Mouse (Mus musculus): Measurements from ENCODE around the gene Aplp1.
A peak's percentile ranks its signal among the peaks of the same experiment; 100 is the strongest.
"Not testable (repeated sequence)": the region's sequence is repeated elsewhere in the genome, so short reads cannot be mapped to it uniquely, and the experiment has no call there.

The Aplp1 gene

DNA sequence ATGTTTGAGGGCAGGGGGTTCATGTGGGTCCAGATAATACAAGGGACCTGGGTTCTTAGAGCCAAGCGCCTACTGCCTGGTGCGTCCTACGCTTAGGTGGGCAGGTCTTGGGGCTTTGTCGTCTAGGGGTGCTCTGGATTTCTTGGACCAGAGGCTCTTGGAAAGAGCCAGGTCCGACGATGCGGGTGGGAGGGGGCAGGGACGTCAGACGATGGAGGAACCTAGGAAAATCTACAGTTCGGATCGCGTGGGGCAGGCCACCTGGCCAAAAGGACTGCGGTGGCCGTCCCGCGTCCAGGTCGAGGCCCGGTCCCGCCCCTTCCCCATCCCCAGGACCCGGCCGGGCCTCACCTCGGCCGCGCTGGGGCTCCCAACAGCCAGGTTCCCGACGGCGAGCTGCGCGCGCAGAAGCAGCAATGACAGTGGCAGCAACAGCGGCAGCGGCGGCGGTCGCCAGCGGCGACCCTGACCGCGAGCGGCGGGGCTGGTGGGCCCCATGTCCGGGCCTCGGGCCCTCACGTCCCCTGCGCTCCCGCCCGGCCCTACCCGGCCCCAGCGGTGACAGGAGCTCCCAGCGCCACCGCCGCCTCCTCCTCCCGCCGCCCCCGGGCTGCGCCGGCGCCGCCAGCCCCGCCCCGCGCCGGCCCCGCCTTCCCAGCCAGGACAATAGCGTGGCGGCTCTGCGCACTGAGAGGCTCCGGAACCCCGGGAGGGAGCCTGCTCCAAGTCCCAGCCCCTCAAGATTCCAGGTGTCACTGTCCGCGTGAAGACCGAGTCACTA, at the start of gene Aplp1:
TSS of gene Aplp1 (minus strand) at position 565 of the 781 bp plus-strand sequence.
- peak in 1 of 2 experiments; percentile 53 for DNase-seq

DNA sequence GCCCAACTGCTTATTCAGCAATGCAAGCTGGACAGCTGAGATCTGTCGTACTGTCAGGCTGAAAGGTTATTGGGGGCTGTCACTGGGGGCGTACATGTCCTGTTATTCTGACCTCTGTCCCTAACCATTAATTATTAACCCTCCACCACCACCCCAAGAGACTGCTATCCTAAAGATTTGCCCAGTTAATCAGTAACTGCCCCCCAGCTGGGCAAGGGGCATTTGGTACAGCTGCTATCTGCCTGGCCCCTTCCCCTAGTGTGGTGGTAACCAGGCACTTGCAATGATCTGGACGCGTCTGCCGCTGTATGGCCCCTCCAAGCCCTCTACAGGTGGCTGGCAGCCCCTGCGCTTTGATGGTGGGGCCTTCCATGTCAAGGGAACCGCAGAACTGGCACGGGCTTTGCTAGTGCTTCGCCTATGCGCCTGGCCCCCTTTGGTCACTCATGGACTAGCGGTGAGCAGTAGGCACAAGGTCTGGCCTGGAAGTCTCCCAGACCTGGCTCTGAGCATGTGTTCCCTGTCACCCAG, 48.1 kb upstream of the Aplp1 start, which contains the start of gene Prodh2:
TSS of gene Prodh2 (plus strand) at position 222 of the 531 bp plus-strand sequence.
- no peak for DNase-seq

DNA sequence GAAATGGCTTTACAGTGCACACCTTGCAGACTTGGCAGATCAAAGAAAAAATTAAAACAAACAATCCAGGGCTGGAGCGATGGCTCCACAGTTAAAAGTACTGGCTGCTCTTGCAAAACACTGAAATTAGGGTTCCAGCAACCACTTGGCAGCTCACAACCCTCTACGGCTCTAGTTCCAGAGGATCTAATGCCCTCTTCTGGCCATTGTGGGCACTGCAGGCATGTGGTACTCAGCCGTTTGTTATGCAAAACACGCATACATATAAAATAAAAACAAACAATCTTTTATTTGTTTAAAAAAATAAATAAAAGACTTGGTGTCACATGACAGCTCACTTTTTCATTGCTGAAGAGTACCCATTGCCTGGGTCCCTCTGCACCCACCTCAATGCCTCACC, 47.4 kb upstream of the Aplp1 start:
- DNase-seq, result peak; percentile 38 to 79

DNA sequence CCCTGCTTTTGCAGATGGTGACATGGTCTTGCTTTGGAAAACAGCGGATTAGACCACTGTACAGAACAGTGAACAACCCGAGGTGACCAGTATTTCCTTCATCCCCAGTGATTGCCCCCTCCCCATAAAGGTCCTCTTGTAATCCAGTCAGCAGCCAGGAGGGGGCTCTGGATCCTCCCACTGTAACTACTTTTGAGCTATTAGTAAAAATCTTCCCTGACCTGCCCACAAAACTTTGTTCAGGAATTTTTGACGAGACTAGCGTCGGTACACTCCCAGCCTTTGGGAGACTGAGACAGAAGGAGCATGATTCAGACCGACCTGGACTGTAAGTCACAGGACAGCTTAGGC, 45.6 kb upstream of the Aplp1 start:
- no peak for DNase-seq

DNA sequence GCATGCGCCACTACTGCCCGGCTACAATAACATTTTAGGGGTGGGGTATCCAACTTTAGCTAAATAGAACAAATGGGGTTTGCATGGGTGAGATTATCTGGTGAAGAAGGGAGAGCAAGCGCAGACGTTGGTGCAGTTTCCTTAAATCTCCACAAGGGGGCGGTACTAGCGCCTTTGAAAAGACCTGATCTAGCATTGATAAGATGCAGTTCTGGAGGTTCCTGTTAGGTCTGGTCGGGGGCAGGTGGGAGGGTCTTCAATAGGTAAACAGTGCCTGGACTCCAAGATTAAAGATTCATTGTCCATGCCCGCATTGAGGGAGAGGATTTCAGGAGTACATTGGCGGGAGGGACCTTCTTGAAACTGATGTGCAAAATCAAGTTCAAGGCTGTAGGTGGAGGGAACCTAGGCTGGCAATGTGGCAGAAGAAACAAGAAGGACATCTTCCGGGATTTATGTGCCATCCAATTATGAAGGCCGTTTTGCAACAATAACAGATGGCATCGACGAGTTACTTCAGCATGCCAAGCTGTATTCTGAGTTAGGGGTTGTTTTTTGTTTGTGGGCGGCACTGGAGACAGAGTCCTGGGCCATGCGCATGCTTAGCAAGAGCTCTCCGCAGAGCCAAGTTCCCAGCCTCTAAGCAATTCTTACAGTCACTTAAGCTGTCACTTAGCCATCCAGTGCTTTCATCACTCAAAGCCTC, 45.1 kb upstream of the Aplp1 start:
- DNase-seq, result peak in 1 of 2 experiments; percentile 31

DNA sequence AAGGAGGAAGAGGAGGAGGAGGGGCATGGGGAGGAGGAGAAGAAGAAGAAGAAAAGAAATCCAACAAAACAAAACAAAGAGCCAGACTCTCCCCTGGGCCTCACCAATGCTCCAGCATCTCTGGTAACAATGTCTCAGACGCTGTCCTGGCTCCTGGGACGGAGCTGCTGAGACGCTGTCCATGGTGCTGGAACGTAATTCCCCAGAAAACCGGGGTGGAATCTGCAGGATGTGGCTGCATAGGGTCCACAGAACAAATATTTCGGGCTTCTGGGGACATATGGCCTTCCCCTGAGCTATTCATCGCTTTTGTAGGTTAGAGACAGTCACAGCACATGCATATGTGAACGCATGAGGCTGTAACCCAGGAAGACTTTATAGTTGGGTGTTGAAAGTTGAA, 38.9 kb upstream of the Aplp1 start:
- no peak for DNase-seq

DNA sequence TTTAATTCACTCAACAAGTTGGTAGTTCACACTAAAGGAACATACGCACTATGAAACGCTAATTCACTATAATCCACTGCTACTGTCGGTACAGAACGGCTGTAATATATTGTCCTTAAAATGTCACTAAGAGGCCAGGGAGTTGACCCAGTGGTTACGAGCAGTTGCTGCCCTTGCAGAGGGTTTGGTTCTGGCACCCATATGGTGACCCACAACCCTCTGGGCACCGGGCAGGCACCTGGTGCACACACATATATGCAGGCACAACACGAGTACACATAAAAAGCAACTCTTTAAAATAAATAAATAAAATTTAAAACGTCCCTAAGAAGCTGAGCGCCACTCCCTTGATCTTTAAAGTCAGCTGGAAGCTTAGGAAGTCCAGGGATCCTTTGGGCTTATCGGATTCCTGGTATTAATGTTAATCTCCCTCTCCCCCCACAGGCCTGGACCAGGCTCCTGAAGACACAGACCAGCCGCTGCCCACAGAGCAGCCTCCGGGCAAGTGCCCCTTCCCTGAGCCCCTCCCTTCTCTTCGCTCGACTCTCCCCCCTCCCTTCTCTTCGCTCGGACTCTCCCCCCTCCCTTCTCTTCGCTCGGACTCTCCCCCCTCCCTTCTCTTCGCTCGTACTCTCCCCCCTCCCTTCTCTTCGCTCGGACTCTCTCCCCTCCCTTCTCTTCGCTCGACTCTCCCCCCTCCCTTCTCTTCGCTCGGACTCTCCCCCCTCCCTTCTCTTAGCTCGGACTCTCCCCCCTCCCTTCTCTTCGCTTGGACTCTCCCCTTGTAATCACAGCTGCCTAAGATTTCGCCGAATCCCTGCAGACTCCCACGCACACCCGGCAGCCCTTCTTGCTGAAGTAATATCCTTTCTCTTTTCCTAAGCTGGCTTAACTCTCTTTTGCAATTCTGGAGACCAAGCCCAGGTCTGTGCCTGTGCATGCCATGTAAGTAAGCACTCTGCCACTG, 32.4 kb upstream of the Aplp1 start:
- DNase-seq, result no peak

DNA sequence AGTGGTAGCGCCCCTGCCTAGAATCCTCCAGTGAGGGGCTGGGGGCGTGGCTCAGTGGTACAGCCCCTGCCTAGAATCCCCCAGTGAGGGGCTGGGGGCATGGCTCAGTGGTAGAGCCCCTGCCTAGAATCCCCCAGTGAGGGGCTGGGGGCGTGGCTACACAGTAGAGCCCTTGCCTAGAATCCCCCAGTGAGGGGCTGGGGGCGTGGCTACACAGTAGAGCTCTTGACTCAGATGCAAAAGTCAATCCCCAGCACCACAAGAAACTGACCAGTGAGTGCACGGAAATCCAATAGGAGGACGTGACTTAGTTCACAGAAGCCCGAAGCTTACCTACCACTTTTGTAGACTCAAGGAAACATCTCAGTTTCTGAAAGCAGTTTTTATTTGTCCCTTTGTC, 30.8 kb upstream of the Aplp1 start:
- DNase-seq, result not testable (repeated sequence)

DNA sequence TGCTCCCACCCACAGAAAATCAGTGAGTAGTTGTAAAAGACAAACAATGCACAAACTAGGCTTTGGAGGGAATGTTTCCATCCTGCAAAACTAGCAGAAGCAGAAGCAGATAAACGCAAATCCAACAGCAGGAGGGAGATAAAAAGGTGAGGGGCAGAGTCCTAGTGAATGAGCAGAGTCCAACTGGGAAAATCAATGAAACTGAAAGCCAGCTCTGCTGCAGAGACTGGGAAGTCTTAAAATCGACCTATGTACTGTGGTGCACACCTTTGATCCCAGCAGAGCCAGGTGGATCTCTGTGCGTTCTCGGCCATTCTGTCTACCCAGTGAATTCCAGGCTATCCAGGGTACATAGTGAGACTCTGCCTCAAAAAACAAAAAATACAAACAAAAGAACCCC, 29.7 kb upstream of the Aplp1 start:
- no peak for DNase-seq

DNA sequence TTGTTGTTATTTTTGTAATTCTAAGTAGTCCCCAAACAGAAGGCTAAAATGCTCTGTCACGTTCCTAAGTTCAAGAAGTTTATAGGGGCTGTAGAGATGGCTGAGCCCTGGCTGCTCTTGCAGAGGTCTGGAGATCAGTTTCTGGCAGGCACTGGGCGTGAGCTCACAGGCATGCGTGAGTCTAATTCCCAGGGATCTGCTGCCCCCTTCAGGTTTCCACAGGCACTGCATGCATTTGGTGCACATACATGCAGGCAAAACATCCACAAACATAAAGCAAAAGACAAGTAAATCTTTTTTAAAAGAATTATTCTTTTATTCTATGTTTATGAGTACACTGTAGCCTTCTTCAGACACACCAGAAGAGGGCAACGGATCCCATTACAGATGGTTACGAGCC, 27.1 kb upstream of the Aplp1 start:
- peak in 1 of 2 experiments; percentile 29 for DNase-seq

DNA sequence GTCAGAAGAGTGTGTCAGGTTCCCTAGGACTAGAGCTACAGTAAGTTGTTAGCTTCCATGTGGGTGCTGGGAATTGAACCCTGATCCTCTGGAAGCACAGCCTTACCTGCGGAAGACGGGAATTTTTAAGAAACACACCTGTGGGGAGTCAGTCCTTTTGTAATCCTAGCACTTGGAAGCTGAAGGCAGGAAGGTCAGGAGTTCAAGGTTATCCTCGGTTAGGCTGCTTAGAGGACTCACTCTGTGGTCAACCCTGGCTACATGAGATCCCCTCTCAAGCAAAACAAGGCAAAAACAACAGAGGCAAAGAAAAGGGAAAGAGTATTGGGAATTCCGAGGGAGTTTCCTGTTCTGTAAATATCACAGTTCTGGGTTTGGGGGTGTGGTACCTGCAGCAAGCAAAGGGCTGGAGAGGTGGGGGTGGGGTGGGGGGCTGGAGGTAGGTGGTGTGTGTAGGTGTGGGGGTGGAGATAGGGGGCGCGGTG, 19.5 kb upstream of the Aplp1 start:
- no peak for DNase-seq

DNA sequence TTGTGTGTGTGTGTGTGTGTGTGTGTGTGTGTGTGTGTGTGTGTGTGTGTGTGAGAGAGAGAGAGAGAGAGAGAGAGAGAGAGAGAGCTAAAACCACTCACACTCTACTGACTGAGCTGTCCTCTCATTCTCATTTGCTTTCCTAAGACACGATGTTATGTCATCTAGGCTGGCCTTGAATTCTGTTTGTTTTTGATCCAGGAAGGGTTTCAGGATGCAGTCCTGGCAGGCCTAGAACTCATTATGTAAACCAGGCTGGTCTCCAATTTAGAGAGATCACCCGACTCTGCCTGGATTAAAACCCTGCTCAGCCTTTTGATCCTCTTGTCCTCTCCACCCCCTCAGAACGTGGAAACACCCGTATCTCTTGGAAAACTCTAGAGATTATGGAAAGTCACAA, 18.7 kb upstream of the Aplp1 start:
- no peak for DNase-seq

DNA sequence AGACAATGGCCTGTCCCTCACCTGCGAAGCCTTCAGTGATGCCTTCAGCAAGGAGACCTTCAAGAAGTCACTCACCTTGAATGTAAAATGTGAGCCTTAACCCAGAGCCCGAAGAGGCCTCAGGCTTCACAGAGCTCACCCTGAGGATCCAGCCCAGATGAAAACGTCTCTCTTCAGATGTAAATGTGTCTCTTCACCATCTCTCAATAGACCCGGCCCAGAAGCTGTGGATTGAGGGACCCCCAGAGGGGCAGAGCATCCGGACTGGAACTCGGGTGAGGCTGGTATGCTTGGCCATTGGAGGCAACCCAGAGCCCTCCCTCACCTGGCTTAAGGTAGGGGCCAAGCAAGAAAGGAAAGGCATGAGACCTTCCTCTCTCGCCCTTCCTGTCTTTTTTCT, 18.2 kb upstream of the Aplp1 start:
- DNase-seq, result no peak

DNA sequence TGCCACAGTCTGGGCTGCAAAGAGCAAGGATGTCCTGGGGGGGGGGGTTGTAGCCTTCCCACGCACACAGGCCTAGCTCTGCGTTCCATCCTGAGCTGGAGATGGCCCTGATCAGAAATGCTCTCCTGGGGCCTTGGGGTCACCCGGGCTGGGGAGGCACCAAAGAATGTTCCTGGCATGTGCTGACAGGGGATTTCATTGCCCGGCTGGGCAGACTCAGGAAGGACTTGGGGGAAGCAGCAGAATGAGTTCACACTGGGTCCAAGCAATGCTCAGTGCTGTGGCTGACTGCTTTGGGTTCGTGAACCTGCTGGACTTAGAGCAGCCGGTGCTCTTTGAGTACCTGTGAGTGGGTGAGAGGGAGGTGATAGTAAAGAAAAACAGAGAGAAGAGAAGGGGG, 14.1 kb upstream of the Aplp1 start:
- DNase-seq, result no peak

DNA sequence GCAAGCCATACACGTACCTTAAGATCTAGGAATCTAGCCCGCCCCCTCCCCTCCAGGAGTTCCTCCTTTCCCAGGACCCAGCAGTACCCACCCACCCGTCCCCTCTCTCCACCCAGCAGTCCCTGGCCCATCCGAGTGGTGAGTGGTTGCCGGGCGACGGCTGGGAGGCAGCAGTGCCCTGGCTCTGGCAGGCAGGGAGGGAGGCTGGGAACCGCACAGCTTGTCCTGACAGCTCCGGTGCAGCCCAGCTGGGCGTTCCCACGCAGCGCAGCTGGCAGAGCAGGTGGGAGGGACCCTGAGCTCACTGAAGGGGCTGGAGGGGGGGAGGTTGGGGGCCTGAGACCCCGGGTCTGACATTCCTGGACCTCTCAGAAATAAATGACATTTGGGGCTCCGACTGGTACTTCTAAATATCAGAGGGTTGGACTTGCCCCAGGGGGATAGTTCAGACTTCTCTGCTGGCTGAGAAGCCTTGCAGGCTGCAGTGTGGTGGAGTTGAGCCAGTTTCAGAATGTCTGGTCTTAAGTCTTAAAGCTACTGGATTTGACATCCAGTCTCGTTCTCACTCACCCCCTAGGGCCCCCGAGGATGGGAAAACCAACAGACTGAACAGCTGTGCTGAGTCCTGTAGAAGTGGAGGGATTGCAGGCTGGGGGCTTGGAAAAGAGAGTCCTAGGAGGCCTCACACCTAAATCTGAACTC, 12.4 kb upstream of the Aplp1 start, which contains the start of the genes Kirrel2 and Nphs1:
TSS of gene Kirrel2 (minus strand) at position 62 of the 702 bp plus-strand sequence.
TSS of gene Nphs1 (plus strand) at position 687 of the 702 bp plus-strand sequence.
- no peak for DNase-seq

DNA sequence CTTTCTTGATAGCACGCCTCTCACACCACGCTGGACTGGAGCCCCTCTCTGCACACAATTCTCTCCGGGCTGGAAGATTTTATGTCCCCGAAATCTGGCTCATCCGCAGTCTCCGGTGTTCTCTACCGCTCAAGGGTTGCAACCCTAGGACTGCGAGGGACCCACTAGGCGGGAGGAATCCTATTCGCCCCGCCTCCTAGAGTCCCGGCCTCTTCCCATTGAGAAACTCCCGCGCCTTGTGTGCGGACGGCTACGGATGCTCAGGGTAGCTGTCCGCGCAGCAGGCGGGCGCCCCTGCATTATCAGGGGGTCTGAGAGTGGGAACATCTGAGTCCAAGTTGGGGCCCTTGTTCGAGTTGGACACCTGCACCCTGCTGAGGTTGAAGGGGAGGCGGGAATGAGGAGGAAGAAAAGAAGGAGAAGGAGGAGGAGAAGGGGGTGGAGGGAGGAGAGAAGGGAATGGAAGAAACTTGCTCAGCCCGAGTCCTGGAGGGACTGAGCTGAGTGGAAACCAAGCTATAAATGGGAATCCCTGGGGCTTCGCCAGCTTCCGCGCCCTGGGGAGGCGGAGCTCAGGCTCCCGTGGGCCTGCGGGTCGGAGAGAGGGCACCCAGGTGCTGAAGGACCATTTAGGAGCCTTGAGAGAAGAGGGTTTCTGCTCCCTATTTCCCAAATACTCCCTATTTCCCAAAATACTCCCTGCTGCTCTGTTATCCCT, 11.7 kb upstream of the Aplp1 start:
- DNase-seq, result no peak

DNA sequence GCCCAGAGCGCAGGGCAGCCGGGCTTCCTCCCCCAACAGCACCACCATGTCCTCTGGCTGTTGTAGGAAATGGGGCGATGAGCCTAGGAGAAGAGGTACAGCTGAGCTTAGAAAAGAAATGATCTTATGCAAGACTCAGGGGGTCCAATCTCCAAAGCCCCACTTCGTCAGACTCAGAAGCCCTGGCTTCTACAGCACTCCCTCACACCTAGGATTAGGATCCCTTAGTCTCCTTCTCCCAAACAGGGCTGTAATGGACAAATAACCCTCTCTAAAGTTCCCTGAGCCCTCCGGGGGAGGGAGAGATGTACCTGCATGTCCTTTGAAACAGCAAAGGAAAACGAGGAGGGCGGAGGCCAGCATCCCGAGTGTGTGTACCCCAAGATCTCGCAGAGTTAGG, 11.2 kb upstream of the Aplp1 start:
- DNase-seq, result no peak

DNA sequence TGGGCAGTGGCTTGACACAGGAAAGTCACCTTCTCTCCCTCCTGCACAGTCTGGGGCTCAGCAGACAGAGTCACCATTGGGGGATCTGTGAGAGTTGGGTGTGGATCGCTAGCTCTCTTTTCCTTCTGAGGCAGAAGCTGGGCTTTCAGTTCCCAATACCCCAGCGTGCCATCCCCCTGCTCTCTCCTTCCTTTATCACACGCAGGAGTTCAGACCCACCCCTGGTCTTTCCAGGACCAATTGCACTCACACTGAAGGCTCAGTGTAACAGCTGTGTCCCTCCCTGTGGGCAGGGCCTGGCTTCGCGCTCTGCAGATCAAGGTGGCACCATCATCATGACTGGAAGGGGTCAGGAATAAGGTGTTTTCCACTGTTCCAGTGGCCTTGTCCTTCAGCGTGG, 8.9 kb upstream of the Aplp1 start:
- DNase-seq, result no peak

DNA sequence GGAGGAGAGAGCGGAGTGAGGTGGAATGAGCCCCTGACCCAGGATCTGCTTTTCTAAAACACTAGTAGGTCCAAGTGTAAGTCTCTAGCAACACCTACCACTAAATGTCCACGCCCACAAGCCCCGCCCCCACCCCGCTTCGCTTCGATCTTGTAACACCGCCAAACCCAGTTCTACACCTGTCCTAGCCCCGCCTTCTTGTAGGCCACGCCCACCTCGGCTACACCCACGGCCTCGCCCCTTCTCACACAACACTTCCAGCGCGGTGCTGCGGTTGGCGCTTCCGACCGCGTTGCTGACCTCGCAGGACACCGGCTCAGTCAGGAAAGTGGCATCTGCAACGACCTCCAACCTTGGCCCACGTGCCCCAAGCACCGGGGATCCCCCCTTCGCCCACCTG, 8.4 kb upstream of the Aplp1 start:
- peak; percentile 30 to 50 for DNase-seq

DNA sequence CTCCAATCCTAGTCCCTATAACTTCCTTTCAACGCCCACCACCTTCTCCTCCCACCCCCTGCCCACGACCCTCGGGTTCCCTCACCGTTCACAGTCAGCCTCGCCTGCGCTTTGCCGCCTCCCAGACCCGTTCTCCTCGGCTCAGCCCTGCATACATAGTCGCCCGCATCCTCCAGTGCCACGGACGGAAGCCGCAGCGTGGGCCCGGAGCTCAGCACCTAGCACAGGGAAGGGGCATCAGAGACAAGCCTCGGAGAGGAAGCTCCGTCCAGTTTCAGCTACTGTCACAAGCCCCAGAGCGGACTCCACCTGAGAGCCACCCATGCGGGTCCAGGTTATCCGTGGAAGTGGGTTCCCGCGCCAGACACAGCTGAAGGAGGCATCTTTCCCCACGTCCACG, 8.0 kb upstream of the Aplp1 start:
- DNase-seq, result no peak

DNA sequence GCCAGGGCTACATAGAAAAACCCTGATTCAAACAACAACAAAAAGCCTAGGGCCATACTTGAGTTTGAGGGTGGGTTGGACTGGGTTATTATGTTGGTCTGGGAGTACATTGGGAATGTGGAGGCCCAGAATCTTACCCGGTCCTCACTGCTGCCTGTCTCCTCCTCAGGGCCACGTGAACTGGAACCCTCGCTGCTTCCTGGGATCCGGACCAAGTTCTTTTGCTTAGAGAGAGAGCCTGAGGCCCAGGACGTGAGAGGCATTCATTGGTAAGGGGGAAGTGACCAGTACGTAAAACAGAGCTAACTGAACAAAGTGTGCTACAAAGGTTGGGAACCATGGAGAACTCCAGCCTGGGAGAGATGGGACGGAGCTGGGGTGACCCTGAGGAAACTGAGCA, 4.9 kb upstream of the Aplp1 start:
- DNase-seq, result no peak
